Mouse (Mus musculus) bone marrow macrophage, adult 2 months (primary cell): ENCODE results near the gene Hist1h2ak. TPM values are rescaled to one million over a fixed set of nuclear protein-coding genes. Genes with fewer than 3 reads are reported as not detected.

Experiments used
- H3K27ac ChIP-seq: 2 replicates; pipeline ENCODE4 v1.5.1; 2012; ENCODE audit warnings: low read depth, low read length; ENCODE audit not compliant: insufficient read depth
- H3K4me1 ChIP-seq: 2 replicates; pipeline ENCODE4 v1.6.1; 2012; ENCODE audit warnings: low read length; ENCODE audit not compliant: control insufficient read depth, insufficient read depth
- H3K4me3 ChIP-seq: 2 replicates; pipeline ENCODE4 v1.5.1; 2012; ENCODE audit warnings: mild to moderate bottlenecking, low read length, moderate library complexity; ENCODE audit not compliant: insufficient read depth
- CTCF ChIP-seq: IDR thresholded peaks from 2 replicates; pipeline ENCODE4 v1.5.1; 2012; ENCODE audit warnings: low read depth, mild to moderate bottlenecking, low read length, moderate library complexity
- POLR2A ChIP-seq: IDR thresholded peaks from 2 replicates; pipeline ENCODE4 v1.6.1; 2012; ENCODE audit warnings: mild to moderate bottlenecking, low read depth, low read length, borderline replicate concordance
- polyA plus RNA-seq: library from polyadenylated mRNA; stranded (reverse); fragments of >200 nt; gene quantifications from 2 replicates; pipeline ENCODE4 v1.2.4, GENCODE M21; 2012; ENCODE audit not compliant: missing spikeins, insufficient read depth, insufficient read length

Hist1h2ak gene
- polyA plus RNA-seq, 1 experiment, result 4.9 TPM

DNA sequence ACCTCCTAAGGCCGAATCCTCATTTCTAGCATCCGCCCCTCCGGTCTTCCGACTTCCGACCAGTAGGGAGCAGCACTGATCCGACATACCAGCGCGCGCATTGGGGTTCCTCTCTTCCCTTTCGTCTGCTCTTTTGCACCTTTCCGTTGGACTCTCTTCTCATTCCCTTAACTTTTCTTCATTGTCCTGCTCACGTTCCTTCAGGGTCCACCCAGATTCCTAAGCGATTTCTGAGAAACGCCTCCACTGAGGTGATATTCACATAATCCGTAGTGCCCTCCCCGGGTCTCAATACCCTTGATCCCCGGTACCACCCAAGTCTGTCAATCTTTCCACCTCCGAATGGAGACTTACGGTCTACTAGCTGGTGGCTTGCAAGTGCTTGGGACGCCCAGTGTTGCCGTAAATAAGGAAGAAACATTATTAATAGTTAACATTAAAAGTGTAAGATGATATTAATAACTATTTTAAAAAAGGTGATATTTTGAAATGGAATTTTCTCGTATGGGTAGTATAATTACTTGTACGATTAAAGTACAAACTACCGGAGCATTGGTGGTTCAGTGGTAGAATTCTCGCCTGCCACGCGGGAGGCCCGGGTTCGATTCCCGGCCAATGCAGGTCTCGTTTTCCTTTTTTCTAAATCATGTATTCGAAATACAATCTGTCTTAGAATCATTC lies 43.5 kb downstream of the Hist1h2ak start:
- peak overlapping the region; percentile 88 for H3K4me3 ChIP-seq
- H3K4me1 ChIP-seq, result no peaks in the 10 kb centered on the region
- TF ChIP-seq POLR2A (no peak), CTCF (peak; percentile 69)
- peak overlapping the region; percentile 31; the same call in 1 of the 2 replicates for H3K27ac ChIP-seq

DNA sequence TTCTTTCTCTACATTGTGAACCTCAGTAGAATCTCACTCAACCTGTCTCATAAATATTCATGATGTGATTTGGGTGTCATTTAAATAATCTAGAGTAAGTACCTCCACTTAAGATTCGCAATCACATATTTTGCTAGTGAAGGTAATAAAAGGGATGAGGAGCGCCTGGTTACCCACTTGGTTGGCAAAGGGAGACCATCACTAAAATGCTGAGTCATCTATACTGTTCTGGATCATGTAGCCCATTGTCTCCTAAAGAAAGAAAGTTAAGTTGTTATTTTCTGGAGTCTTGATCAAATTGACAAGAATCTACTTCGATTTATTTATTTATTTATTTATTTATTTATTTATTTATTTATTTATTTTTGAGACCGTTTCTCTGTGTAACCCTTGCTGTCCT lies 47.0 kb downstream of the Hist1h2ak start:
- no peaks in the 10 kb centered on the region for H3K4me1 ChIP-seq
- no peak overlapping the region for H3K27ac ChIP-seq
- TF ChIP-seq CTCF, result no peak
- no peak for TF ChIP-seq POLR2A
- no peak overlapping the region for H3K4me3 ChIP-seq

Other genes with a start within 250 kb of the Hist1h2ak start
- 5.6 and 5.8 TPM in 2 replicates for gene Zkscan8, start 222.7 kb downstream of the Hist1h2ak start, polyA plus RNA-seq
- not detected in 2 replicates for gene Olfr1366, start 211.0 kb downstream of the Hist1h2ak start, polyA plus RNA-seq
- not detected in 2 replicates for gene Olfr1535, start 193.9 kb downstream of the Hist1h2ak start, polyA plus RNA-seq
- gene Olfr1364, start 172.1 kb downstream of the Hist1h2ak start, polyA plus RNA-seq, result not detected in 2 replicates
- gene Olfr1362, start 139.8 kb downstream of the Hist1h2ak start, polyA plus RNA-seq, result not detected in 2 replicates
- gene Olfr11, start 111.3 kb downstream of the Hist1h2ak start, polyA plus RNA-seq, result not detected in 2 replicates
- gene Olfr1361, start 90.4 kb downstream of the Hist1h2ak start, polyA plus RNA-seq, result 0.48 TPM in 1 of 2 replicates, not detected in the other
- gene Olfr1360, start 76.4 kb downstream of the Hist1h2ak start, polyA plus RNA-seq, result not detected in 2 replicates
- gene Olfr1359, start 55.7 kb downstream of the Hist1h2ak start, polyA plus RNA-seq, result not detected in 2 replicates
- gene Hist1h2bl, start 37.7 kb downstream of the Hist1h2ak start, polyA plus RNA-seq, result not detected in 2 replicates
- gene Hist1h2ai, start 37.4 kb downstream of the Hist1h2ak start, polyA plus RNA-seq, result 4.0 TPM in 1 of 2 replicates, not detected in the other
- 6.9 TPM in 1 of 2 replicates, not detected in the other for gene Hist1h3h, start 36.2 kb downstream of the Hist1h2ak start, polyA plus RNA-seq
- gene Hist1h2bm, start 31.8 kb downstream of the Hist1h2ak start, polyA plus RNA-seq, result 2.1 TPM in 1 of 2 replicates, not detected in the other
- gene Hist1h4j, start 18.8 kb downstream of the Hist1h2ak start, polyA plus RNA-seq, result 1.8 and 2.7 TPM in 2 replicates
- gene Hist1h4k, start 3.3 kb downstream of the Hist1h2ak start, polyA plus RNA-seq, result 3.6 and 8.9 TPM in 2 replicates
- 7.1 and 7.3 TPM in 2 replicates for gene Hist1h2bn, start 296 bp upstream of the Hist1h2ak start, polyA plus RNA-seq
- 0.82 and 2.1 TPM in 2 replicates for gene Hist1h1b, start 26.8 kb upstream of the Hist1h2ak start, polyA plus RNA-seq
- 3.9 and 4.4 TPM in 2 replicates for gene Hist1h3i, start 29.5 kb upstream of the Hist1h2ak start, polyA plus RNA-seq
- not detected in 2 replicates for gene Hist1h2an, start 33.4 kb upstream of the Hist1h2ak start, polyA plus RNA-seq
- gene Hist1h2bp, start 33.6 kb upstream of the Hist1h2ak start, polyA plus RNA-seq, result not detected in 2 replicates
- 3.2 and 6.5 TPM in 2 replicates for gene Hist1h2bq, start 56.4 kb upstream of the Hist1h2ak start, polyA plus RNA-seq
- not detected in 2 replicates for gene Hist1h2ao, start 56.6 kb upstream of the Hist1h2ak start, polyA plus RNA-seq
- gene Hist1h4m, start 57.9 kb upstream of the Hist1h2ak start, polyA plus RNA-seq, result 5.2 and 6.8 TPM in 2 replicates
- gene Hist1h4n, start 78.4 kb upstream of the Hist1h2ak start, polyA plus RNA-seq, result not detected in 2 replicates
- gene Hist1h2ap, start 79.7 kb upstream of the Hist1h2ak start, polyA plus RNA-seq, result 14.7 and 15.1 TPM in 2 replicates
- gene Hist1h2br, start 79.9 kb upstream of the Hist1h2ak start, polyA plus RNA-seq, result 4.5 and 8.6 TPM in 2 replicates
- 0.25 and 0.76 TPM in 2 replicates for gene Zfp184, start 191.3 kb upstream of the Hist1h2ak start, polyA plus RNA-seq
- not detected in 2 replicates for gene Pom121l2, start 227.4 kb upstream of the Hist1h2ak start, polyA plus RNA-seq